Mouse (Mus musculus) frontal cortex, adult (tissue): Measurements from ENCODE around the gene Ccl24.
"Not testable (repeated sequence)": the region's sequence is repeated elsewhere in the genome, so short reads cannot be mapped to it uniquely, and the experiment has no call there.

Source experiments
- ATAC-seq: cut with Nextera tagmentation; 2 replicates; pipeline ENCODE4 v1.9.2; 2017; ENCODE audit warnings: mild to moderate bottlenecking, moderate library complexity, mixed read lengths; ENCODE audit not compliant: low TSS enrichment

The Ccl24 gene

DNA sequence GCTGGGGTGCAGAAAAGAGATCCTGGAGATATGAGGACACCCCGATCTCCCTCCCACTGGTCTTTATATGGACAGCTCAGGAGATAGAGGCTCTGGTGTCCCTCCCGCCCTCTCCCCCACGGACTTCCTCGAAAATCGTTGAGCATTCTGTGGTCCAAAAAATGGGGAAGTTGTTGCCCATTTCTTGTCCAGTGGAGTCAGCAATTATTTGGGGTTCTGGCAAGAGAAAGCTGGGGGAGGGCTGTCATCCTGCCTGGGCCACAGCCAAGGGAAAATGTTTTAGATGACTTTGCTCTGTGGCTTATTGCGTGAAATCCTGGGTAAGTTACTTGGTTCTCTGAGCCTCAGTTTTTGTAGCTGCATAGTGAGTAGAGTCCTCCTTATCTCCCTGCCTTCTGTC lies at the start of gene Ccl24:
Gene Ccl24 (minus strand): TSS at position 44 of the 400 bp plus-strand sequence.
- no peak for ATAC-seq

DNA sequence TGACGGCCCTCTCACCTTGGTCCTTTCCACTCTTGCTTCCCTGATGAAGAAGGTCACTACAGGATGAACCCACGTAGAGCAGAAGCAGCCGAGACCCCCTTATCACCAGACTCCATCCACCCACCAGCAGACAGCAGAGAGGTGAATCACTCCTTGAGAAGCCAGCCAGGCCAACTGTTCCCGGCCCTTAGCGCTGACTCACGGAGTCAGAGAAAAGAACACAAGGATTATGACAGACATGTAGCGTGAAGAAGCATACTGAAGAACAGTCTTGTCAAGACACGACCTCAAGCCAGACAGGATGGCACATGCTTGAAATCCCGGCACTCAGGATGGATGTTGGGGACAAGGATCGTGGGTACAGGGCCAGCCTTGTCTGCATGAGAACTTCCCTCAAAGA lies 48.9 kb upstream of the Ccl24 start:
- peak; percentile 50; the same call in 1 of the 2 replicates for ATAC-seq

DNA sequence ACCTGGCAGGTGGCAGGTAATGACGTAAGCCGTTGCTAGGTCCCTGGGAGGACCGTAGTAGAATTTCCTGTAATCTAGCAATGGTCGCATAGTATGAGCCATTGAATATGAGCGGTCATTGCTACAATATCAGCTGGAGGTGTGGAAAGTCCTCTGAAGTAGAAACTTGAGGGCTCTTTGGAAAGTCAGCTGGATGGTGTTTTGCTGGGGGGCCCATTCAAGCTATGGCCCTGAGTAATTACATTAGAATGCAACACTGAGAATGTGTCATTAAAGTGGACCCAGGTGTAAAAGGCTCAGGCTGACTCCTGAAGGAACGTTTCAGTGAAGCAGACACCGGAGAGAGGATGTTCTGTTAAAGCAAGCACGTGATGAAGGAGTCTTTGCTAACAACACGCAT lies 47.7 kb upstream of the Ccl24 start:
- no peak for ATAC-seq

GRCm38 (mm10) chr5:135619741-135620140 lies 46.9 kb upstream of the Ccl24 start:
- not testable (repeated sequence) for ATAC-seq

DNA sequence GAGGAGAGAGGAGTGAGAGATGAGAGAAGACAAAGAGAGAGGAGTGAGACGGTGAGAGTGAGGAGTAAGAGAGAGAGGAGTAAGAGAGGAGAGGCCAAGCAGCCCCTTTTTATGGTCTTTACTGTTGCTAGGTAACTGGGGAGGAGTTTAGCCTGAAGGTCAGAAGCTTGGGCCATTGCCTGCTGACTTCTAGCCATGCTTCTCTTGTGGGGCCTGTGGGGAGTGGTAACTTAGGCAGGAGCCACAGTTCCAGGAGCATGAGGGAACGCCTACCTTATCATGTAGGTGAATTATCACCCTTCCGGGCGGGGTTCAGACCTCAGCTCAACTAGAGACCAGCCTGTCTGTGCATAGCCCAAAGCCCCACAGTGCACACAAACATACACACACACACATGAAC lies 36.9 kb upstream of the Ccl24 start:
- ATAC-seq, result no peak

- no peak for ATAC-seq
These were observed 34.7 kb upstream of the Ccl24 start for GRCm38 (mm10) chr5:135607581-135607980.

GRCm38 (mm10) chr5:135606717-135607116 lies 33.9 kb upstream of the Ccl24 start:
- ATAC-seq, result not testable (repeated sequence)

GRCm38 (mm10) chr5:135604643-135605042 lies 31.8 kb upstream of the Ccl24 start:
- not testable (repeated sequence) for ATAC-seq

DNA sequence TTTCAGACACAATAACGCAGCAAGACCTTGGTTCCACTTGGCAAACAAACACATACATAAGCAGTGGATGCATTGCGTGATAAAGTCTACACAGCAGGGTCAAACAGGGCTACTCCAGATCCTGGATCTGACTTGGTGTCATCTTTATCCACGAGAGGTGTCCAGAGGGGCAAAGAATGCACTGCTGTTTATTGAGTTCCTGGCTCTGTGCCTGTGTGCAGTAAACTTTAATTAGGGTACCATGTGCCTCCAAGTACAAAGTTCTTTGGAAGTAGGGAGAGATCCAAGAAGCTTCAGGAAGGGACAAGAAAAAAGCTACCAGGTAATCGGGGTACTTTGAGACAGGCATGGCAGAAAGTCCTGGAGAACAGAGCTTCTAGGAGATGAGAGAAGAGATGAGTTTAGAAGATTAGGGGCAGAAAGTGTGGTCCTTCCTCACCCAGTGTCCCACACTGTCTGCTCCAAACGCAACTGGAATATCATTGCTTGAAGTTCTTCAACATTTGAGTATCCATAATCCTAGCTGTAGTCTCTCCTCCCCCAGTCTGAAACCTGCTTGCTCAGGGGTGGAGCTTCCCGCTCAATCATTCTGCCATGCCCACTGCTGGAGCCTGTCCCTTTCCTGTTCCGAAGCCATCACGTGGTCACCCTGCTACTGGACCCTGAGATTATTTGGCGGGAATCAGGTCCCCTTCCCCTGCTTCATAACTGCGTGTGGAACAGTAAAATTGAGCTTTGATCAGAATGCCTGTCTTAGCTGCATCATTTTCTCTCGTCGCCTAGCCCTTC lies 17.3 kb upstream of the Ccl24 start:
- ATAC-seq, result no peak

GRCm38 (mm10) chr5:135587764-135588163 lies 14.9 kb upstream of the Ccl24 start:
- no peak for ATAC-seq

- ATAC-seq, result no peak
These were observed 12.8 kb upstream of the Ccl24 start for GRCm38 (mm10) chr5:135585691-135586090.

DNA sequence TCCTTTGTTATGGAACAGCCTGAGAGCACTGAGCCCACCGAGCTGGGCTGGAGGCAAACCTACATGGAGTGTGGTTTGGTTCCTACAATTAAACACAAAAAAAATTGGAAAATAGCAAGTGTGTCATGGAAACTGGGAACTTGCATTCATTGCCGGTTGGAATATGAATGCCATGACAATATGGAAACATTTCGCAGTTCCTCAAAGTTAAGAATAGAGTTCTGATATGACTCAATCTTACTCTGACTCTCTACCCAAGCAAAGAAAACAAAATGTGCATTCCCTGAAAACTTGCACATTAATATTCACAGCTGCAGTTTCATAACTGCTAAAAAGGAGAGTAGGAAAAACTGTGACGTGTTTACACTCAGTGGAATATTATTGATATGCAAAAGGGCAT lies 9.5 kb upstream of the Ccl24 start:
- ATAC-seq, result no peak; the same call in 1 of the 2 replicates

DNA sequence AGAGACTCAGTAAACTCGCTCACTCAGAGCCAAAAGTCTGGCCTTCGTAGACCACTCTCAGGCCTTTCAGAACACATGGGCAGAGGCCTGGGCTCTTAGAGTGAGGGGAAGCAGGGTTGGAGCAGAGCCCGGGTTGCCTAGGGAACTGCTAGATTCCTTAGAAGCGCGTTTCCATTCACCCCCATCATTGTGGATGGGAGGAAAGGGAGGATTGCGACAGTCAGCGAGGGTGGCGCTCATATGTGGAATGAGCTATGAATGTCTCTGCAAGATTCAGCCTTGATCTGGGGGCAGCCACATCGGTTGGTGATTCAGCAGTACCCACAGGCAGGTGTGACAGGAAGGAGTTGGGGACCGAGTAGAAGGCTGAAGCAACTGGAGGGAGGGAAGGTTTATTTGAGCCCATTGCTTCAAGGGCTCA lies 6.5 kb upstream of the Ccl24 start:
- peak; percentile 67 for ATAC-seq

DNA sequence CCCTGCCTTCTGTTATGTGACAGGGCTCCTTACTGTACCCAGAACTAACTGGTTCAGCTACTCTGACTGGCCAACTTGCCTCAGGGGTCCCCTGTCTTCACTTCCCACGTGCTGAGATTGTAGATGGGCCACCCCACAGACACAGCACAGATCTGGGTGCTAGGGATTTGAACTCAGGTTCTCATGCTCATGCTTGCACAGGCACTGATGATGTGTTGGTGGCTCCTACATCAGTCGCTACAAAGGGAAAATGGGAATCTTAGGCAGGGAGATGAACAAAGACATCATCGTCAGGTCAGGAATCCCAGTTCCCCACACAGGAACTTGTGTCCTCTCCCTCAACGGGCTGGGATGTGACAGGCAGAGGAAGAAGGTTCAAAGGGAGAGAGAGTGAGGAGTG lies 3.2 kb upstream of the Ccl24 start:
- ATAC-seq, result no peak

- peak; percentile 79 for ATAC-seq
These were observed 4.2 kb downstream of the Ccl24 start for GRCm38 (mm10) chr5:135568698-135569097.

DNA sequence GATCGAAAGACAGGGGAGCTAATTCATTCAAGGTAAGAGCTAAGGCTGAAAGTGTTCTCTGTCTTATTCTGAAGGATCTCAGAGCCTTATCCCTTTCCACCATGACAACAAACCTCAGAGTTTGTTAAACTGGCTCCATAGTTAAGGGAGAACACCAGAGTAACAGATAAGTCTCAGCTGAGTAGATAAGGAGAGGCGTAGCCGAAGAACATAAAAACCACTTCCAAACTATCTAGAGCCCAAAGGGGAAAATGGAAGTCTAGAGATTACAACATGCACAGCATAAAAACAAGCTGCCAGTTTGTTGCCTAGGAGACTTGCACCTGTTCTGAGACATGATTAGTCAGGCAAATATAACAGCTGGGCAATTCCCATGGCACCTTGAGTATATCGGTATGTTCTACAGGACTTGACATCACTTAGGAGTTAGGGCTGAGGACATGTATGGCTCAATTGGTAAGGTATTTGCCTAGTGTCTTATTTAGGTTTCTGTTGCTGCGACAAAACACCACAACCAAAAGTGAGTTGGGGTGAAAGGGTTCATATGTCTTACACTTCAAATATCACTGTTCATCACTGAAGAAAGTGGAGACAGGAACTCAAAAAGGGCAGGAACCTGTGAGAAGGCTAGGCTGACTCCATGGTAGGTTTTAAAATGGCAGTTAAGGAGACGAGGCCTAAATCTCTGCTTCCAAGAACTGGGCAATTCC lies 5.1 kb downstream of the Ccl24 start:
- no peak for ATAC-seq

- no peak for ATAC-seq
These were observed 9.4 kb downstream of the Ccl24 start, which contains the start of gene Ccl26 for GRCm38 (mm10) chr5:135563469-135563868. TSS of gene Ccl26 (minus strand) at chr5:135563569.

DNA sequence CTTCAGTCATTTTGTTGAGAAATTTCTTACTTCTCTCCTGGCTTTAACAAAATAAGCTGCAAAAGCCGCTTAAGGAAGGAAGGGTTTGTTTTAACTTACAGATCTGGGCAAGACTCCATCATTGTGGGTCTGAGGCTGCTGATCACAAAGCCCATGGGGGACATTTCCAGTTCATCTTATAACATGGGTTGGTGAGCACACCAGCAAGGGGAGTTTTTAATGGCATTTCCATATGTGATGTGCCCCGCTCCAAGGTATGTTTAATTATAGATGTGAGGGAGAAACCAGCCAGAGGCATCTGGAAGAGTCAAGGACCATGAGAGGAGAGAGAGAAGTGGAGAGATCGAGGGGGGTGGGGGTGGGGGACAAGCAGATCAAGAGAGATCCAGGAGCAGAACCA lies 15.2 kb downstream of the Ccl24 start:
- no peak for ATAC-seq

DNA sequence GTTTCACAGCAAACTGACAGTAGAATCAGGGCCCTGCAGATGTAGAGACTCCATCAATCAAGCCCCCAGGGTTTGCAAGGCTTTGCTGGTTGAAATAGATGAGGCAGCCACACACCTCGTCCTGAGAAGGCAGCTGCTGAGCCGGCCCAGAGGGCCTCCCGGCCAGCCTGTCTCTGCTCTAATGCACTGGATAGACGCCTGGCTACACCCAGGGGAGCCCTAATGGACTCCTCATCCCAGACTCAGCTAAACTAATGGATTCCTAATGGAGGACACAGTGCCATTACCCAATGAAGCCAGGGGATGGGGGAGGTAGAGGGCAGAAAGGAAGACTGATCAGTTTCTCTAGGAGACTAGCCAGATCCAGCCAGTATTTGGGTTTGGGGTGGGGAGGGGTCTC lies 15.8 kb downstream of the Ccl24 start:
- no peak for ATAC-seq

- ATAC-seq, result no peak
These were observed 16.6 kb downstream of the Ccl24 start for GRCm38 (mm10) chr5:135556259-135556658.

DNA sequence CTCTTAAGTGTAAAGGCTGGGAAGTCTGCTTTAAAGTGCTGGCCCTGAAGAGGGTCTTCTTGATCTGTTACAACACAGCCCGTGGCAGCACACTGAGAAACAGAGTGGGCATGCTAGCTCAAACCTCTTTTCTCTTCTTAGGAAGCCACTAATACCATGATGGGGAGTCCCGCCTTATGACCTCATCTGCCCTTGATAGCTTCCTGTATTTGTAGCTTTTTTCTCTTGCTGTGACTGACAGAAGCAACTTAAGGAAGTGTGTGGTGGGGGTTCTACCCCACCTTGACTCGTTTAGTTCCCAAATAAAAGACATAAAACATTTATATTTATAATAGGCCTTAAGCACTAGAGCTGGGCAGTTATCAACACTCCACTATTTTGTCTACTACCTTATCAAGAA lies 21.3 kb downstream of the Ccl24 start:
- ATAC-seq, result no peak

DNA sequence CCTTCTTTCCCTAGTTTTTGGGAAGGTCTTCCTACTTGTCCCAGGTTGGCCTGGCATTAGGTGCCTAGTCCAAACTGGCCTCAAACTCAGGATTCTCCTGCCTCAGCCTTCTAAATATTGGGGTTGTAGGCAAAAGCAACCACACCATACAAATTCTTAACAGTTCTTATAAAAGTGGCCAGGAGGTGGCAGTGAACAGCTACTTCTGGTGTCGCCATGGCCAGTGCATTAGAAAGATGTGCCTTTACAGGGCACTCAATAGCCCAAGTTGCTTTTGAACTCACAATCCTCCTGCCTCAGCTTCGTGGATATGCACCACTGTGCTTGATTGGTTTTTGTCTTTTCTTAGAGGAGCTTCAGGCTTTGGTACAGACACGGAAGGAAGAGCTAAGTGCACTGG lies 21.9 kb downstream of the Ccl24 start:
- peak; percentile 41; the same call in 1 of the 2 replicates for ATAC-seq

GRCm38 (mm10) chr5:135547990-135548389 lies 24.9 kb downstream of the Ccl24 start:
- ATAC-seq, result no peak
